ENCODE assay signal across 20 mouse cellular contexts in genomic region chr6:95087154-95087846, GRCm38 (mm10). TPM values are rescaled to one million over a fixed set of nuclear protein-coding genes. Genes with fewer than 3 reads are reported as not detected.
A peak's percentile ranks its signal among the peaks of the same experiment; 100 is the strongest.
DNase-seq lines count a peak whose midpoint lies in the region; ATAC-seq lines count a peak whose summit lies in the region.
"Had no signal": no experiment of that assay in that cellular context is flagged by ENCODE, and none has a peak within 500 bp of the region (broad histone marks: within the 10 kb centered on the region; RNA-seq: fewer than 3 reads in every experiment).

No protein-coding gene starts in this region.

- 83% methylated on average over 6 of the region's 6 CpGs for WGBS in hindbrain, embryonic 16.5 days
- 90% methylated on average over 6 of the region's 6 CpGs for WGBS in hindbrain, embryonic 10.5 days
- WGBS in forebrain, embryonic 16.5 days: 27% methylated on average over 6 of the region's 6 CpGs
- 76% methylated on average over 6 of the region's 6 CpGs for WGBS in intestine, embryonic 16.5 days

- H3K4me2 ChIP-seq in hindbrain, embryonic 16.5 days (ENCODE audit: low read length): no peak overlapping the region
- H3K4me2 ChIP-seq in forebrain, embryonic 16.5 days (ENCODE audit: low read length): no peak overlapping the region
- no peak overlapping the region for H3K4me2 ChIP-seq in intestine, embryonic 16.5 days (ENCODE audit: low read depth, low read length)
- H3K4me2 ChIP-seq: heart, embryonic 11.5 days; kidney, embryonic 15.5 days; limb, embryonic 13.5 days; liver, embryonic 15.5 days; neural tube, embryonic 15.5 days had no signal

- intact Hi-C loops in left cerebral cortex, postnatal 36 days (cut with DNase I): no loop called here

- H3K4me1 ChIP-seq in hindbrain, embryonic 16.5 days (ENCODE audit: control insufficient read depth, insufficient read depth, low read depth, low read length): no peaks in the 10 kb centered on the region
- no peaks in the 10 kb centered on the region for H3K4me1 ChIP-seq in hindbrain, embryonic 10.5 days (replicated peaks)
- peaks cover 6% of the 10 kb centered on the region for H3K4me1 ChIP-seq in forebrain, embryonic 16.5 days (replicated peaks; ENCODE audit: control insufficient read depth, insufficient read depth, low read length)
- H3K4me1 ChIP-seq in intestine, embryonic 16.5 days (ENCODE audit: control insufficient read depth, insufficient read depth, low read length): no peaks in the 10 kb centered on the region
- H3K4me1 ChIP-seq: embryonic facial prominence, embryonic 10.5 days; kidney, embryonic 15.5 days; limb, embryonic 13.5 days; liver, embryonic 15.5 days; neural tube, embryonic 15.5 days had no signal

- no peaks in the 10 kb centered on the region for H3K9me3 ChIP-seq in hindbrain, embryonic 16.5 days (ENCODE audit: control insufficient read depth, low read length)
- no peaks in the 10 kb centered on the region for H3K9me3 ChIP-seq in hindbrain, embryonic 10.5 days
- H3K9me3 ChIP-seq in forebrain, embryonic 16.5 days (ENCODE audit: control insufficient read depth, low read length): no peaks in the 10 kb centered on the region
- no peaks in the 10 kb centered on the region for H3K9me3 ChIP-seq in intestine, embryonic 16.5 days (ENCODE audit: control insufficient read depth, low read length)
- H3K9me3 ChIP-seq: embryonic facial prominence, embryonic 10.5 days; kidney, embryonic 15.5 days; limb, embryonic 13.5 days; liver, embryonic 15.5 days; neural tube, embryonic 15.5 days had no signal

- no peak overlapping the region for H3K27ac ChIP-seq in hindbrain, embryonic 16.5 days (ENCODE audit: low read depth, low read length)
- no peak overlapping the region for H3K27ac ChIP-seq in hindbrain, embryonic 10.5 days
- H3K27ac ChIP-seq in forebrain, embryonic 16.5 days (ENCODE audit: low read length): no peak overlapping the region
- H3K27ac ChIP-seq in intestine, embryonic 16.5 days (ENCODE audit: low read length): no peak overlapping the region
- H3K27ac ChIP-seq: embryonic facial prominence, embryonic 10.5 days; kidney, embryonic 15.5 days; limb, embryonic 13.5 days; liver, embryonic 15.5 days; neural tube, embryonic 15.5 days had no signal

- no peak overlapping the region for H3K9ac ChIP-seq in hindbrain, embryonic 16.5 days (ENCODE audit: low read depth, low read length)
- no peak overlapping the region for H3K9ac ChIP-seq in forebrain, embryonic 16.5 days (replicated peaks; ENCODE audit: low read depth, low read length)
- no peak overlapping the region for H3K9ac ChIP-seq in intestine, embryonic 16.5 days (ENCODE audit: low read depth, low read length)
- H3K9ac ChIP-seq: kidney, embryonic 15.5 days; limb, embryonic 13.5 days; liver, embryonic 15.5 days; neural tube, embryonic 15.5 days had no signal

- DNase-seq in hindbrain, embryonic 10.5 days (ENCODE audit: low spot score): no peak
- DNase-seq in brain, adult 2 months (ENCODE audit: low read depth, low spot score): peak; percentile 70
- DNase-seq in left cerebral cortex, postnatal 36 days (ENCODE audit: low spot score in 2 of 2): peak; percentile 11 to 17
- DNase-seq in thymus, postnatal 36 days: no peak
- DNase-seq: cerebellum, postnatal 36 days; gastrocnemius, postnatal 14 days; heart, postnatal 36 days; thymus, adult 18-20 months had no signal

- ATAC-seq in hindbrain, embryonic 16.5 days: peak; percentile 11; the same call in 1 of the 2 replicates
- peak; percentile 82 for ATAC-seq in forebrain, embryonic 16.5 days
- ATAC-seq in intestine, embryonic 16.5 days: no peak
- ATAC-seq: CD4-positive, CD25-positive, alpha-beta regulatory T cell, adult 4 months; inflammation-experienced regulatory T-cells, adult 6 months had no signal

- H3K36me3 ChIP-seq in hindbrain, embryonic 16.5 days (ENCODE audit: control insufficient read depth, insufficient read depth, low read length): no peaks in the 10 kb centered on the region
- H3K36me3 ChIP-seq in hindbrain, embryonic 10.5 days: no peaks in the 10 kb centered on the region
- H3K36me3 ChIP-seq in forebrain, embryonic 16.5 days (ENCODE audit: control insufficient read depth, insufficient read depth): no peaks in the 10 kb centered on the region
- no peaks in the 10 kb centered on the region for H3K36me3 ChIP-seq in intestine, embryonic 16.5 days (ENCODE audit: control insufficient read depth, insufficient read depth, low read length)
- H3K36me3 ChIP-seq: embryonic facial prominence, embryonic 10.5 days; kidney, embryonic 15.5 days; limb, embryonic 13.5 days; liver, embryonic 15.5 days; neural tube, embryonic 15.5 days had no signal

- no peak overlapping the region for H3K4me3 ChIP-seq in hindbrain, embryonic 16.5 days (ENCODE audit: low read length)
- H3K4me3 ChIP-seq in hindbrain, embryonic 10.5 days: no peak overlapping the region
- H3K4me3 ChIP-seq in forebrain, embryonic 16.5 days (replicated peaks; ENCODE audit: low read length): no peak overlapping the region
- no peak overlapping the region for H3K4me3 ChIP-seq in intestine, embryonic 16.5 days (ENCODE audit: low read length)
- H3K4me3 ChIP-seq: embryonic facial prominence, embryonic 10.5 days; erythroblast, embryonic 14.5 days; kidney, embryonic 15.5 days; limb, embryonic 13.5 days; liver, embryonic 15.5 days; neural tube, embryonic 15.5 days had no signal

- no peaks in the 10 kb centered on the region for H3K27me3 ChIP-seq in hindbrain, embryonic 16.5 days (replicated peaks; ENCODE audit: control insufficient read depth, insufficient read depth, low read length)
- H3K27me3 ChIP-seq in hindbrain, embryonic 10.5 days (ENCODE audit: insufficient read depth, poor library complexity, severe bottlenecking): no peaks in the 10 kb centered on the region
- H3K27me3 ChIP-seq in forebrain, embryonic 16.5 days (replicated peaks; ENCODE audit: control insufficient read depth, insufficient read depth, low read length): no peaks in the 10 kb centered on the region
- H3K27me3 ChIP-seq in intestine, embryonic 16.5 days (replicated peaks; ENCODE audit: control insufficient read depth, insufficient read depth, low read length): no peaks in the 10 kb centered on the region
- H3K27me3 ChIP-seq: kidney, embryonic 15.5 days; limb, embryonic 13.5 days; liver, embryonic 15.5 days; neural tube, embryonic 15.5 days had no signal

RNA-seq across cellular contexts. Expression of gene Kbtbd8, which starts 29.7 kb away (rescaled TPM):
- polyA plus RNA-seq in hindbrain, embryonic 16.5 days (2015; fragmentation: Nextera tagmentation; extraction: Ambion mirVana): 3.5 and 4.5 TPM in 2 replicates
- polyA plus RNA-seq in hindbrain, embryonic 10.5 days (2016; fragmentation: Nextera tagmentation; extraction: Ambion mirVana): 4.5 and 7.7 TPM in 2 replicates
- polyA plus RNA-seq in forebrain, embryonic 16.5 days (2015; fragmentation: Nextera tagmentation; extraction: Ambion mirVana): 5.4 and 7.5 TPM in 2 replicates
- total RNA-seq in left cerebral cortex, postnatal 36 days (2021): 1 to 10 TPM; 7.8 to 7.9 TPM
- 4.8 and 6.0 TPM in 2 replicates for polyA plus RNA-seq in intestine, embryonic 16.5 days (2015; fragmentation: Nextera tagmentation; extraction: Ambion mirVana)
- polyA plus RNA-seq: erythroblast, embryonic 14.5 days had no signal

Comparison
In these comparisons a context has a peak if more than half of its experiments do, and no peak if none do; other contexts are left out.
1. DNase-seq: peak in brain, adult 2 months (single experiment) and left cerebral cortex, postnatal 36 days (2 of 2); none in hindbrain, embryonic 10.5 days (single experiment) and thymus, postnatal 36 days (0 of 2).